Mouse (Mus musculus): ENCODE data around the gene Slc46a2.

Gene Slc46a2

DNA sequence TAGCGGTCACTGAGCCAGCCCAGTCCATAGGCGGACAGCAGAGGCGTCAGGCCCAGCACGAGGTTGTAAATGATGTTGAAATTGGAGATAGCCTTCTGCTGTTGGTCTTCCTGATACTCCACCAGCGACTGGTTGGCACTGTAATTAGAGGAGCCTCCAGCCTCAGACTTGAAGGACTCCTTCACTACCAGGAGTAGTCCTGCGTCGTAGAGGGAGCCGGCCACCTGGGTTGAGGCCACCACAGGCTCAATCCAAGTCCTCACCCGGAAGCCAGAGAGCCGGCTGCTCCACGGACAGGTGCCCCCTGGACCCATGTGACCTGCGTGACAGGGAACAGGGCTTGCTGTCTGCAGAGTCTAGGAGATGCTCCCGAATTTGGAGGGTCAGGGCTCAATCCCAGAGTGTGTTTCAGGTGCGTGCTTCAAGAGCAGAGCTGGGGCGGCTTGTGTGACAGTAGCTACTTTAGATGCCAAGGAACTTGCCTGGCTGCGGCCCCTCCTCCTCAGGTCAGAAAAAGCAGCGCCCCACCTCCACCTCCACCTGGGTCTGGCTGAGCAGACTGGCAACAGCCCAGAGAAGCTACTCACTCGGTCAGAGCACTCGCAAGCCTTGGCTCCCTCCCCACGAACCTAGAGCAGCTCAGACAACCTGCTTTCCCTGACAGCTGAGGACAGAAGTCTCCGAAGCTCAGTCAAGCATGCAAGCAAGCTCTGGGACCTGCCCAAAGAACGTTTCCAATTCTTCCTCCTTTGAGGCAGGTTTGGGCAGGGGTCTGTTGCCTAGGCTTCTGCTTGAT lies at the start of gene Slc46a2:
TSS of gene Slc46a2 (minus strand) at position 449 of the 796 bp plus-strand sequence.
- DNase-seq (ENCODE audit: low read depth, low spot score) = no peak

DNA sequence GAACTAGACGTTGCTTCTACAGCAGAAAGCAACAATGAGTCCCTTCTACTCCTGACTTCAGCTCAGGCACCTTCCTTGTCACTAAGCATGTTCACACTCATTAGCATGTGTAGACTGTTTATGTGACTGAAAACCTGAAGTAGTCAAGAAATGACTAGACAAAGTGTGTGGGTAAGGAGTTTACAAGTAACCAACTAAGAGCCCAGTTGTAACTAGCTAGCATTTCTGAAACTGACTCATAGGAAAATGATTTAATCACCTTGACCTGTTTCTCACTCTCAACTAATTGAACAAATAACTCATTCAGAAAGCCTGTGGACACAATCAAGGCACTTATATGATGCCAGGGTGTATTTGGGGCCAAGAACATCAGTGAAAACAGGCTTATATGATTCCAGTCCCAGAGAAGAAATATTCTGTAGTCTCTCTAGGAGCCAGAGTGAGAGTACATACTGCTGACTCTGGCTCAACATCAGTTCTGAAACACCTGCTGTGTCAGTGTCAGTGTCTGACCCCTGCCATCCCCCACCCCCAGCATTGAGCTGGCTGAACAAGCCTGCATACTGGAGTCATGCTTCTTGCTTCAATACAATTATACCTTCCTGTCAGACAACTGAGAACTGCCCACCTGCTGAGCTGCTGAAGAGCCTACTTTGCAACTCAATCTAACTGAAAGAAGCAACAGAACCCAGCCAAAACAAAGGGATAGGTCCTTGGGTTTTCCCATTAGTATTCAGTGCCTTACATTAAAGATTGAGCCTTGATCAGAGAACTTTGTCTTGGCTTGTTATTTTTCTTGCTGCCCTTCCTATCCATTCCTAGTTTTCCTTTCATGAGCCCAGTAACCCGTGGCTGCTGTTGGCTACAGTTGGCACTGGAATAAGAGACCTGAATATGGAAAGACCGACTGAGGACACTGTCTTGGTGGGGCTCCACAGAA lies 48.8 kb upstream of the Slc46a2 start, which contains the start of gene Mup6:
TSS of gene Mup6 (plus strand) at position 890 of the 940 bp plus-strand sequence.
- no peak for DNase-seq (ENCODE audit: low read depth, low spot score)

DNA sequence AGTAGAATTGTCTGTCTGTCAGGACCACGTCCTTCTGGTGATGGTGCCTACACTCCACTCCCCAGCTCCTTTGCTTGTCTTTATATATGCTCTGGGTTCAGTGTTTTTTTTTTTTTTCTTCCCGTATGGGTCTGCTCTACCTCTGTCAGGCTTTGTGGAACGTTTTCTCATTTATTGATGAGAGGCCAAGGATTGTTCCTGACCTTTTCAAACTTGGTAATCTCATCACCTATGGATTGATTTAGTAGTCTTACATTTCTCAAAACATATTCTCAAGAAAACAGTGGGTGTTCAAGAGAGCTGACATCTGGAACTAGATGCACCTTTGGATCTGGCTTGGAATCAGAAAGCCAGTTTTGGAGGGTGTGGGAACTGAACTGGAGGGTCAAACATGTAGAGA lies 45.8 kb upstream of the Slc46a2 start, which contains the start of gene Mup4:
TSS of gene Mup4 (minus strand) at position 101 of the 400 bp plus-strand sequence.
- no peak for DNase-seq (ENCODE audit: low read depth, low spot score)

DNA sequence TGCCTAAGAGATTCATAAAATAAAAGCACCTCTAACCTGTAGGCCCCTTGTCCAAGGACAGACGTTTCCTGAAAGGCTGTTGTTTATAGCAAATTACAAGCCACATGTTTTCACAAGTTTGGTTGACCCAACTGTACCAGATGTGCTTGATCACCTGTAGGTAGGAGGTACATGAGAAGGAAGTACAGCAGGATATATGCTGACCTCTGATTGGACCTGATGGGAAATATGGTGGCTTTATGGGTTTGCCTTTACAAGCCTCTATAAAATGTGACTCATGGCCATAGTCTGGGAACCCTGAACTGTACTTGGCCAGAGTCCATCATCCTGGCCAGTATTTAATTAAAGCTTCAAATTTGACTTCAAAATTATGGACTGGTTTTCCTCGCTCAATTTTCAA lies 22.7 kb upstream of the Slc46a2 start:
- DNase-seq (ENCODE audit: low read depth, low spot score) = no peak

DNA sequence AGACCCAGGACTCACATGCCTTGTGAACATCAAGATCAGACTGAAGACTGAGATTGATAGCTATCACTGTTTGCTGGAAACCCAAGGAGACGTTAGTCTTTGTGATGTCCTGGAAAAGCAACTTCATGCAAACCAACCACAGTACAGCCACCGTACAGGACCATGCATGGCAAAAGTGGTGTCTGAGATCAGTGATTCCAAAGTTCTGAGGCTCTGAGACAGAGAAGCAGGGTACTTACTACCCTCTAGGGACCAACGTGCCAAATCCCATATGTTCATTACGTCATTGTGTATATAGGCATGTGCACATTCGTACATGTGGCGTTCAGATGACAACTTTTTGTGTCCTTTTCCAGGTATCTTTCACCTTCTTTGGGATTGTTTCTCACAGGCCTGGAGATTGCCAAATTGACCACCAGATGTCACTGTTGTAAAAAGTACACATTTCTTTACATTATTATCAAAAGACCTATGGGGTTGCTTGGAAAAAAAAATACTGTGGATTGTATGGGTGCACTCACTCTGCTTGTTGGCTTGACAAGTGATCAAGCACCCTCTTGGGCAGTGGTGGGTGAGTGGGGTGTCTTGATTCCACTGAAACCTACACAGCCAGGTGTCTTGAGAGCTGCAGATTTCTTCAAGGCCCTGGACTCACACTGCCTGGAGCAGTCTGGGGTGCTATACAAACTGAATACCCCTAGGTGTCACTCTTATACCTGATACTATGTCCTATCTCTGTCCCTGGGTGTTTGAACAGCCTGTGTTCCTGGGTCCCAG lies 17.8 kb upstream of the Slc46a2 start:
- no peak for DNase-seq (ENCODE audit: low read depth, low spot score)

DNA sequence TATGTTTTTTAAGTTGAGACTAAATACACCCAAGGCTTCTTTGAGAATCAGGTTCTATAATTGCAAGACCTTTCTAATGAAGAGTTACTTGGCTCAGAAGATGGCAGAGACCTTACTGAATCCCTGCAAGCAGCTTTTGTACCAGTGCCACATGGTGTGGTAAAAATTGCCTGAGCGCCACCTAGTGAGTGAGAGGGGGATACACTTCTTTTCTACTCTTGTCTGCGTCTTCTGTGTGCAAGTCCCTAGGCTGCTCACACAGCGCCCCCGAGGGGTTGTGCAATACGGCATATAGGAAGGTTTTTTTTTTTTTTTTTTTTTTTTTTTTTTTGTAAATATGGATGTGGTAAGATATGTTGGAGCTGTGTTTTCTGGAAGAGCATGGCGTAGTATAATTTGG lies 13.5 kb upstream of the Slc46a2 start:
- DNase-seq (ENCODE audit: low read depth, low spot score) = peak; percentile 1

DNA sequence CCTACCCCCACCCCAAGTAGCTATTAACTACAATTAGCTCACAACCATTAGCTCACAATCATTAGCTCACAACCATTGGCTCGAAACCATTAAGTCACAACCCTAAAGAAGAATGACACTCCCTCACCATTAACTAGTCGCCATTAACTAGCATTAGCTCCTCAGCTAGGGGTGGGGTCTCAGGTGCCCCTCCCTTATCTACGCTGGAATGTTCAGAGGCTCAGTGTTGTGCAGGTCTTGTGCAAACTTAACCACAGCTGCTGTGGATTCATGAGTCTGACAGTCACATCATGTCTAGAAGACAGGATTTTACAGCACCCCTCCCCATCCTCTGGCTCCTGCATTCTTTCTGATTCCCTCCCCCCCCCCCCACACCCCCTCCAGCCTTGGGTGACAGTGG lies 12.8 kb upstream of the Slc46a2 start:
- DNase-seq (ENCODE audit: low read depth, low spot score) = no peak

GRCm38 (mm10) chr4:59925082-59925481 lies 10.2 kb upstream of the Slc46a2 start:
- no peak for DNase-seq (ENCODE audit: low read depth, low spot score)

GRCm38 (mm10) chr4:59917966-59918365 lies 3.1 kb upstream of the Slc46a2 start:
- DNase-seq (ENCODE audit: low read depth, low spot score) = no peak

DNA sequence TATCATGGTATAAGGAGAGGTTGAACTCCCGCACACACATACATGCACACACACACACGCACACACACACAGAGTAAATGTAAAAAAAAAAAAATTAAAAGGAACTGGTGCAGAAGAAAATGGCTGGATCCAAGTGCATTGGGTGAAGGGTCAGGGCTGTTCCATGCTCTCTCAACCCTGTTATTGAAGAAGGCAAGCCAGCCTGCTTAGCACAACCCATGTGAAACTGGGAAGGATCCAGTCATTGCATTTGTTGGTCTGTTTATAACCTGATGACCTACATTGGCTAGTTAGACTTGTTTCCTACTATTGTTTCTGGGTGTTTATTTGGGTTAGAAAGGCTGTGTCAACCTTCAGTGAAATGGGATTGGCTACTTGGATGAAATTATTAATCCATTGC lies 6.1 kb downstream of the Slc46a2 start:
- no peak for DNase-seq (ENCODE audit: low read depth, low spot score)

DNA sequence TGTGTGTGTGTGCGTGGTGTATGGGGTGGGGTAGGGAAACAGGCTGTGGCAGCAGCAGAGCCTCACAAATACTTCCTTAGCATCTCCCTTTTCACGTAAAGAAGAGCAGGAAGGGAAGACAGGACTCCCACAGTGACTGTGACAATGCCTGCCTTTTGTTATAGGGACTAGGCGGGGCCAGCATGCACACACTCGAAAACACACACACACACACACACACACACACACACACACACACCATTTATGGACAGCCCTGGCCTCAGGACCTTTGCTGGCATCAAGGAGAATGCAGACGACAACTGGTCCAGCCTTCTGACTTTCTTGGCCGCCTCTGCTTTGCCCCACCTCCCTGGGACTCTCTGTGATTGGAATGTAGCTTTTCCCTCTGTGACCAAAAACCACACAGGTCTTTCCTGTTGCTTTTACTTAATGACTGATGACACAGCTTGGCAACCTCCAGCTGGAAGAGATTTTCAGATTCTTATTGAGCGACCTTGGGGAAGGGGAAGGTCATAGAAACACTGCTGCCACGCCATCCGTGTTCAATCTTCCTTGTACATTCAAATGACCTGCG lies 7.1 kb downstream of the Slc46a2 start:
- DNase-seq (ENCODE audit: low read depth, low spot score) = no peak

DNA sequence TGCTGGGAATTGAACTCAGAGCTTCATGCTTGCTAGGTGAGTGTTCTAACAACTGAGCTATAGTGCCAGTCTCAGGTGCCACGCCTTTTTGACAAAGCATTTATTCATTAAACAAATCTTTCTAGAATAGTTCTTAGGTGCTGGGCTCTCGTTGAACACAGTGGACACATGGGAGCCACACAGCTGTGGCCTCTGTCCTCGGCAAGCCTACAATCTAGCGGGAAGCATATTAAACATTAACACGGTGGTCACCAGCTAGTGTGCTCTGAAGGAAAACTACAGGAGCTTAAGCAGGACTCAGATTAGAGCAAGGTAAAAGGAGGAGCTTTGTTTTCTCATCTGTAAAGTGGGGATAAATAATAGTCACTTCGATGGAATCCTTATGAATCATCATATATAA lies 7.8 kb downstream of the Slc46a2 start:
- DNase-seq (ENCODE audit: low read depth, low spot score) = no peak

DNA sequence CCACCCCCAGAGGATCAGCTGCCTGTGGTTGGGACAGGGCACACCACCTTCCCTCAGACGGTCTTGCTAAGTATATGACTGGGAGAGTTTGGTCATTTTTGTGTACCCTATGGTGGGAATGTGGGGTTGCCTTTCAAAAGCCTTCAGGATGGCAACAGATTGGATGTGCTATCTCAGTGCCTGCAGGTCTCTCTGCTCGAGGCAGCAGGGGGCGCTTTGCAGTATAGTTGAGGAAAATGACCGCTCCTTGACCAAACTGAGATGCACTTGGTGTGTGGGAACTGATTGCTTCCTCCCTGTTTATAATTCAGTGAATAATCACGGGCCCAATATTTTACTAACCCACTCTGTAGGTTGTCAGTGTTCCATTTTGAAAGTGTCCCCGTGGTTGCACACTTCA lies 12.3 kb downstream of the Slc46a2 start:
- no peak for DNase-seq (ENCODE audit: low read depth, low spot score)

- DNase-seq (ENCODE audit: low read depth, low spot score) = no peak
Measured at GRCm38 (mm10) chr4:59901810-59902209, 13.0 kb downstream of the Slc46a2 start.

GRCm38 (mm10) chr4:59898521-59898919 lies 16.3 kb downstream of the Slc46a2 start:
- no peak for DNase-seq (ENCODE audit: low read depth, low spot score)

DNA sequence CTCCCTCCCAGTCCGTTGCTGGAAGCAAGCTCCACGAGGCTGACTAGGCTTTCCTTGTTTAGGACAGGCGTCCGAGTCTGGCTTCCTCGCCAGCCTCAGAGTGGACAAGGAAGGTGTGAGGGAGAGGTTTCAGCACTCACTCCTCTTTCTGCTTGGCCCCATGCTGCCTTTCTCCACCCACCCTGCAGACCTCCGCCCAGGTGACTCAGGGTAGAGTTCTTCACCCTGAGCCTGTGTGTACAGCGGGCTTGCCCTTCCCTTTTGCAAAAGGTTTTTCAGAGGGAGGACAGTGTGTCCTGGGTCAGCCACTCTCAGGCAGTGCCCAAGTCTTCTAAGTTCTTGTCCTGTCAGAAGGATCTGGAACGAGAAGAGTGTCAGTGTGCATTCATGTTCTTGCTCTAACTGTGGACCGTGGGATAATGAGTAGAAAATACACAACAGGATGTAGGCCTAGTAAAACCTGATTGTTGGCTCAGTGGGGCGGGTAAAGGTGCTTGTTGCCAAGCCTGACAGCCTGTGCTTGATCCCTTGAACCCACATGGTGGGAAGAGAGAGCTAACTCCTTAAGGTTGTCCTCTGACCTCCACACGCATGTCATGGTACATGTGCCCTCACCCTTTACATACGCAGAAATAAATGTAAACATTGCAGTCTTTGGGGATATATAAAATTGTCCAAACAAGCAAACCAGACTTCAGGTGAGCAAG lies 16.9 kb downstream of the Slc46a2 start:
- no peak for DNase-seq (ENCODE audit: low read depth, low spot score)

GRCm38 (mm10) chr4:59896000-59896399 lies 18.9 kb downstream of the Slc46a2 start:
- no peak for DNase-seq (ENCODE audit: low read depth, low spot score)

GRCm38 (mm10) chr4:59894977-59895575 lies 19.8 kb downstream of the Slc46a2 start:
- DNase-seq (ENCODE audit: low read depth, low spot score) = no peak

GRCm38 (mm10) chr4:59894415-59894814 lies 20.4 kb downstream of the Slc46a2 start:
- no peak for DNase-seq (ENCODE audit: low read depth, low spot score)

- DNase-seq (ENCODE audit: low read depth, low spot score) = no peak
Measured at GRCm38 (mm10) chr4:59892731-59893130, 22.1 kb downstream of the Slc46a2 start.

Measured in c-Kit-negative CD71-positive TER-119-positive erythroid progenitor cells, embryonic 14.5 days (primary cell).